Mouse (Mus musculus) skeletal muscle tissue, postnatal 0 days (tissue): ENCODE results near the gene Efcab14. TPM values are rescaled to one million over a fixed set of nuclear protein-coding genes. Genes with fewer than 3 reads are reported as not detected.

Source experiments
- polyA plus RNA-seq: library from polyadenylated mRNA; unstranded; fragments of >200 nt; fragmentation: Nextera tagmentation; extraction: Ambion mirVana; gene quantifications from 2 replicates; pipeline ENCODE4 v1.2.1, GENCODE M21; 2015

Efcab14 gene
- 21.4 and 23.9 TPM in 2 replicates for polyA plus RNA-seq

GRCm38 (mm10) chr4:115737551-115738041 lies at the start of gene Efcab14:
TSS of gene Efcab14 (plus strand) at chr4:115737744.

GRCm38 (mm10) chr4:115780918-115781317 lies 43.4 kb downstream of the Efcab14 start, which contains the start of gene Tex38:
TSS of gene Tex38 (minus strand) at chr4:115781018.

GRCm38 (mm10) chr4:115784769-115785510 lies 47.4 kb downstream of the Efcab14 start, which contains the start of gene Atpaf1:
TSS of gene Atpaf1 (plus strand) at chr4:115784812.

Other genes starting within 250 kb of the Efcab14 start
- gene Cyp4a14, start 241.6 kb upstream of the Efcab14 start, polyA plus RNA-seq = 0.28 and 0.51 TPM in 2 replicates
- 0.12 and 0.19 TPM in 2 replicates for gene Cyp4a10, start 219.5 kb upstream of the Efcab14 start, polyA plus RNA-seq
- gene Cyp4a31, start 174.1 kb upstream of the Efcab14 start, polyA plus RNA-seq = not detected in 2 replicates
- not detected in 2 replicates for gene Cyp4a32, start 136.8 kb upstream of the Efcab14 start, polyA plus RNA-seq
- gene Cyp4b1, start 90.0 kb upstream of the Efcab14 start, polyA plus RNA-seq = 8.1 and 14.9 TPM in 2 replicates
- 0.33 and 0.44 TPM in 2 replicates for gene Tex38, start 43.3 kb downstream of the Efcab14 start, polyA plus RNA-seq
- gene Atpaf1, start 47.1 kb downstream of the Efcab14 start, polyA plus RNA-seq = 55.5 and 58.5 TPM in 2 replicates
- gene Mob3c, start 90.3 kb downstream of the Efcab14 start, polyA plus RNA-seq = 6.6 TPM in 2 replicates
- 33.1 and 36.1 TPM in 2 replicates for gene Mknk1, start 101.5 kb downstream of the Efcab14 start, polyA plus RNA-seq
- not detected in 2 replicates for gene Kncn, start 146.7 kb downstream of the Efcab14 start, polyA plus RNA-seq
- not detected in 2 replicates for gene 6430628N08Rik, start 152.9 kb downstream of the Efcab14 start, polyA plus RNA-seq
- not detected in 2 replicates for gene Dmbx1, start 202.2 kb downstream of the Efcab14 start, polyA plus RNA-seq